Mouse (Mus musculus) liver, embryonic 14.5 days (tissue): ENCODE results near the gene Pdzd8. TPM values are rescaled to one million over a fixed set of nuclear protein-coding genes. Genes with fewer than 3 reads are reported as not detected.

Source experiments
- ATAC-seq: fragments of 200-750 bp; cut with Nextera tagmentation; 2 replicates; pipeline ENCODE4 v1.8.0; 2017; ENCODE audit warnings: moderate number of reproducible peaks, mild to moderate bottlenecking, moderate library complexity; ENCODE audit not compliant: insufficient read depth
- DNase-seq, 3 experiments: peaks; one replicate each; pipeline ENCODE4 v3.0.0-alpha.2; 2012 to 2013; ENCODE audit warnings: low read depth in 3 of 3, low spot score in 3 of 3
- H3K27ac ChIP-seq: fragments of 300-500 bp; sonication (generic); 2 replicates; pipeline ENCODE4 v1.5.1; 2014; ENCODE audit warnings: moderate library complexity, mild to moderate bottlenecking, control low read depth, inconsistent platforms
- H3K27me3 ChIP-seq: fragments of 300-500 bp; sonication (generic); 2 replicates; pipeline ENCODE4 v1.6.1; 2014; ENCODE audit warnings: mild to moderate bottlenecking, low read length, moderate library complexity; ENCODE audit not compliant: control insufficient read depth, insufficient read depth
- H3K36me3 ChIP-seq: fragments of 300-500 bp; sonication (generic); replicated peaks from 2 replicates; pipeline ENCODE4 v1.6.1; 2014; ENCODE audit warnings: low read depth; ENCODE audit not compliant: control insufficient read depth, insufficient read depth
- H3K4me1 ChIP-seq, 2 experiments: fragments of 200-500 bp in 1 of 2; fragments of 300-500 bp in 1 of 2; sonication (generic) in 1 of 2; replicated peaks; 2 replicates each; pipeline ENCODE4 v1.6.1; 2012 to 2014; ENCODE audit warnings: antibody characterized with exemption in 1 of 2, inconsistent platforms in 1 of 2, low read length in 1 of 2; ENCODE audit not compliant: control insufficient read depth in 2 of 2, insufficient read depth in 2 of 2
- H3K4me2 ChIP-seq: fragments of 300-500 bp; sonication (generic); 2 replicates; pipeline ENCODE4 v1.6.1; 2014; ENCODE audit warnings: low read depth, mild to moderate bottlenecking, control low read depth, moderate library complexity
- H3K4me3 ChIP-seq, 2 experiments: fragments of 200-500 bp in 1 of 2; fragments of 300-500 bp in 1 of 2; sonication (generic) in 1 of 2; 2 replicates each; pipeline ENCODE4 v1.5.1; 2012 to 2014; ENCODE audit warnings: low read depth in 2 of 2, low read length in 2 of 2, mild to moderate bottlenecking in 2 of 2, control low read depth in 1 of 2, inconsistent platforms in 1 of 2, moderate library complexity in 1 of 2; ENCODE audit not compliant: insufficient read depth in 1 of 2
- H3K9ac ChIP-seq: fragments of 300-500 bp; sonication (generic); replicated peaks from 2 replicates; pipeline ENCODE4 v1.6.1; 2014; ENCODE audit warnings: mild to moderate bottlenecking, control low read depth, moderate library complexity
- H3K9me3 ChIP-seq: fragments of 300-500 bp; sonication (generic); 2 replicates; pipeline ENCODE4 v1.6.1; 2016; ENCODE audit warnings: low read length, mixed read lengths; ENCODE audit not compliant: control insufficient read depth
- CTCF ChIP-seq: IDR thresholded peaks from 2 replicates; pipeline ENCODE4 v1.5.1; 2016; ENCODE audit warnings: antibody characterized with exemption, low read depth, control low read depth
- EP300 ChIP-seq: IDR thresholded peaks from 2 replicates; pipeline ENCODE4 v1.6.1; 2016; ENCODE audit warnings: antibody characterized with exemption, low read depth
- WGBS: fragments of 180-500 bp; shearing (Covaris S2); extraction: QIAGEN DNeasy Blood & Tissue Kit; methylation state at CpG from one replicate; pipeline ENCODE4 v1.1.7; 2014; ENCODE audit not compliant: insufficient replicate concordance; 5-methylcytosine and 5-hydroxymethylcytosine counted together
- polyA plus RNA-seq, 2 experiments: library from polyadenylated mRNA; depleted of rRNA in 1 of 2; stranded (reverse) in 1 of 2; unstranded in 1 of 2; fragments of >200 nt; fragmentation: Nextera tagmentation in 1 of 2; extraction: Ambion mirVana in 1 of 2; gene quantifications; 2 replicates each; pipeline versions ENCODE4 v1.2.1 to v1.2.3; 2012 to 2014

Gene Pdzd8
- polyA plus RNA-seq, 2 experiments: 4.0 to 4.7 TPM

- ATAC-seq: no peak
- Histone ChIP-seq H3K27me3 (peaks cover 2% of the 10 kb centered on the region), H3K36me3 (no peaks in the 10 kb centered on the region), H3K9ac (no peak overlapping the region), H3K4me3 (no peak overlapping the region), H3K9me3 (no peaks in the 10 kb centered on the region), H3K27ac (no peak overlapping the region), H3K4me2 (no peak overlapping the region), H3K4me1 (peaks cover 24 to 26% of the 10 kb centered on the region in 2 experiments)
- 32% methylated on average over 7 of the region's 7 CpGs for WGBS
- TF ChIP-seq EP300 (no peak), CTCF (no peak)
- no peak for DNase-seq
Measured at GRCm38 (mm10) chr19:59350273-59350903, 4.8 kb upstream of the Pdzd8 start.

GRCm38 (mm10) chr19:59349329-59349960, 3.9 kb upstream of the Pdzd8 start:
- H3K9me3 ChIP-seq: no peaks in the 10 kb centered on the region
- WGBS: 72% methylated on average over 6 of the region's 6 CpGs
- H3K36me3 ChIP-seq: no peaks in the 10 kb centered on the region
- ATAC-seq (no peak), DNase-seq (no peak)
- H3K27me3 ChIP-seq: peaks cover 2% of the 10 kb centered on the region
- H3K27ac ChIP-seq: no peak overlapping the region
- H3K4me2 ChIP-seq: no peak overlapping the region
- TF ChIP-seq EP300 (no peak), CTCF (no peak)
- H3K4me3 ChIP-seq: no peak overlapping the region
- peaks cover 15 to 17% of the 10 kb centered on the region in 2 experiments for H3K4me1 ChIP-seq
- no peak overlapping the region for H3K9ac ChIP-seq

- H3K9ac ChIP-seq: peak overlapping the region; percentile 96
- H3K4me3 ChIP-seq: peak overlapping the region; percentile 62 to 93
- H3K27ac ChIP-seq: peak overlapping the region; percentile 46
- peaks cover under 1% of the 10 kb centered on the region for H3K27me3 ChIP-seq
- peak overlapping the region; percentile 81 for H3K4me2 ChIP-seq
- DNase-seq (no peak), ATAC-seq (no peak)
- H3K36me3 ChIP-seq: no peaks in the 10 kb centered on the region
- peaks cover 2 to 9% of the 10 kb centered on the region in 2 experiments for H3K4me1 ChIP-seq
- TF ChIP-seq EP300 (no peak), CTCF (no peak)
- 7% methylated on average over 11 of the region's 11 CpGs for WGBS
- no peaks in the 10 kb centered on the region for H3K9me3 ChIP-seq
Measured at GRCm38 (mm10) chr19:59346325-59346724, 745 bp upstream of the Pdzd8 start.

- Histone ChIP-seq H3K27me3 (no peaks in the 10 kb centered on the region; the same call in 1 of the 2 replicates), H3K9ac (peak overlapping the region; percentile 96), H3K4me3 (peak overlapping the region; percentile 70 to 93), H3K36me3 (no peaks in the 10 kb centered on the region), H3K4me1 (peaks cover 6 to 11% of the 10 kb centered on the region in 2 experiments), H3K4me2 (peak overlapping the region; percentile 81), H3K9me3 (no peaks in the 10 kb centered on the region), H3K27ac (peak overlapping the region; percentile 65)
- under 1% methylated on average over 69 of the region's 70 CpGs for WGBS
- TF ChIP-seq CTCF: peak; percentile 64
- TF ChIP-seq EP300: no peak
- peak in 1 of 3 experiments; percentile 44 for DNase-seq
- ATAC-seq: peak; percentile 58
Measured at GRCm38 (mm10) chr19:59345081-59345657, 411 bp downstream of the Pdzd8 start.

GRCm38 (mm10) chr19:59344304-59344711, 1.3 kb downstream of the Pdzd8 start:
- Histone ChIP-seq H3K27me3 (no peaks in the 10 kb centered on the region; the same call in 1 of the 2 replicates), H3K27ac (no peak overlapping the region), H3K36me3 (no peaks in the 10 kb centered on the region), H3K4me1 (peaks cover 6 to 11% of the 10 kb centered on the region in 2 experiments), H3K4me3 (peak overlapping the region; percentile 70 to 93), H3K4me2 (peak overlapping the region; percentile 81), H3K9ac (peak overlapping the region; percentile 96), H3K9me3 (no peaks in the 10 kb centered on the region)
- ATAC-seq (no peak), DNase-seq (peak in 1 of 3 experiments; percentile 52)
- 0% methylated on average over 14 of the region's 14 CpGs for WGBS
- TF ChIP-seq EP300 (no peak), CTCF (no peak; the same call in 1 of the 2 replicates)
